Mouse (Mus musculus): ENCODE measurements around the gene Zfp385c. TPM values are rescaled to one million over a fixed set of nuclear protein-coding genes. Genes with fewer than 3 reads are reported as not detected.

The Zfp385c gene
- polyA plus RNA-seq, 1 experiment from 2014 or later = 0.08 TPM

DNA sequence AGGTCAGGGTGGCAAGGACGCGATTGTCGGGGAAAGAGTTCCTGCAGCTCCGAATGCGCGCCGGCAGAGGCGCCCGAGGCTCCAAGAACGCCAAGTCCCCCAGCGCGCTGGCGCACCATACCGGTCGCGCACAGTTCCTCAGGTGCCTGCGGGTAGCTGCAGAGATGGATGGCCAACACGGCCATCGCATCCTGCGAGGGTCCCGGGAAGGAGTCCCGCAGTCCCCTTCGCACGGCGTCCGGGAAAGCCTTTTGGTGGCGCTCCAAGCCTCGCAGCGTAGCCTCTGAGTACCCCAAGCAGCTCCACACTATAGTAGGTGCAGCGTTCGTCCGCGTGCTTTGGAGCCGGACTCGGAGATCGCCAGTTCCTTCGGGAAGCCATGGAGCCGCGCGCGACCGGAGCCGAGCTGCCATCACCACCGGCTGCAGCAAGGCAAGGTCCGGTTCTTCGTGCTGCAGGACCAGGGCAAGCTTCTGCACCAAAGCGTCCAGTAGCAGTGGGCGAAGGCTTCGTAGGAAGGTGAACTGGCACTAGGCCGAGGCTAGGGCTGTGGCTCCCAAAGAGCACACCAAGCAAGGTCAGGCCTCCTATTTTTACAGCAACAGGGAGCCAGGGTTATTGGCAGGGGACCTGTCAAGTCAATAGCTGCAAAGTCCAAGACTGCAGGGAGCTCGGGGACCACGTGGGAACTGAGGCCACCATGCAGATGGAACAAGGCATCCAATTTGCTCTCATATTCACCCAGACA lies 51.9 kb downstream of the Zfp385c start:
- Histone ChIP-seq H3K4me3 (ENCODE audit: low read depth, low read length) (peak overlapping the region; percentile 31), H3K4me2 (replicated peaks; ENCODE audit: low read depth, low read length) (peak overlapping the region; percentile 76), H3K36me3 (ENCODE audit: control insufficient read depth, insufficient read depth, low read length) (no peaks in the 10 kb centered on the region), H3K9me3 (ENCODE audit: control insufficient read depth, low read length) (no peaks in the 10 kb centered on the region), H3K4me1 (replicated peaks; ENCODE audit: control insufficient read depth, insufficient read depth, low read length) (peaks cover 4% of the 10 kb centered on the region; the same call in 1 of the 2 replicates), H3K27ac (ENCODE audit: low read depth, low read length) (no peak overlapping the region), H3K27me3 (ENCODE audit: control insufficient read depth, insufficient read depth, low read length) (peaks cover 14% of the 10 kb centered on the region), H3K9ac (ENCODE audit: low read depth, low read length) (peak overlapping the region; percentile 40; the same call in 1 of the 2 replicates)
- peak; percentile 71 for DNase-seq (ENCODE audit: low spot score)
- 8% methylated on average over 52 of the region's 52 CpGs for WGBS
- ATAC-seq (ENCODE audit: low FRiP score) = 0 out of 2 replicates have a peak, but pooled peaks have one; percentile 17

DNA sequence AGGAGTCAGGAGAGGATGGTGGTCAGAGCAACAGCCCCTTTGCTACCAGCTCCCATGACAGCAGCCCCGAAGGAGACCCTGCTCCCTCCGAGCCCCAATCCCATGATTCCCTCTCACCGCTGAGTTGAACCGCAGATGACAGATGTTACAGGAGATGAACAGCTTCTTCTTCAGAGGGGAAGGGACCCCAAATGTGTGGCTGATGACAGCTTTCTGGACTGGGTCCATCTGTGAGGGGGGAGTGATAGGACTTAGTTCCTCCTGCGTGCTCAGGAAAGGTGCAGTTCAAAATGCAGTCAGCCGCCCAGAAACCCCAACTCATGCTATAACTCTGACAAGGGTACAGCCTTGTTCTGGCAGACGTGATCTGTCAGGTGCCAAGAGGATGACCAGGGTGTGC lies 57.7 kb downstream of the Zfp385c start:
- no peak overlapping the region for H3K27ac ChIP-seq (ENCODE audit: low read depth, low read length)
- no peaks in the 10 kb centered on the region; the same call in 1 of the 2 replicates for H3K27me3 ChIP-seq (ENCODE audit: control insufficient read depth, insufficient read depth, low read length)
- no peak overlapping the region for H3K4me2 ChIP-seq (replicated peaks; ENCODE audit: low read depth, low read length)
- ATAC-seq (ENCODE audit: low FRiP score) (no peak), DNase-seq (ENCODE audit: low spot score) (no peak)
- no peaks in the 10 kb centered on the region for H3K36me3 ChIP-seq (ENCODE audit: control insufficient read depth, insufficient read depth, low read length)
- no peaks in the 10 kb centered on the region for H3K9me3 ChIP-seq (ENCODE audit: control insufficient read depth, low read length)
- WGBS = 69% methylated on average over 7 of the region's 7 CpGs
- no peak overlapping the region for H3K4me3 ChIP-seq (ENCODE audit: low read depth, low read length)
- no peaks in the 10 kb centered on the region for H3K4me1 ChIP-seq (replicated peaks; ENCODE audit: control insufficient read depth, insufficient read depth, low read length)
- no peak overlapping the region for H3K9ac ChIP-seq (ENCODE audit: low read depth, low read length)

DNA sequence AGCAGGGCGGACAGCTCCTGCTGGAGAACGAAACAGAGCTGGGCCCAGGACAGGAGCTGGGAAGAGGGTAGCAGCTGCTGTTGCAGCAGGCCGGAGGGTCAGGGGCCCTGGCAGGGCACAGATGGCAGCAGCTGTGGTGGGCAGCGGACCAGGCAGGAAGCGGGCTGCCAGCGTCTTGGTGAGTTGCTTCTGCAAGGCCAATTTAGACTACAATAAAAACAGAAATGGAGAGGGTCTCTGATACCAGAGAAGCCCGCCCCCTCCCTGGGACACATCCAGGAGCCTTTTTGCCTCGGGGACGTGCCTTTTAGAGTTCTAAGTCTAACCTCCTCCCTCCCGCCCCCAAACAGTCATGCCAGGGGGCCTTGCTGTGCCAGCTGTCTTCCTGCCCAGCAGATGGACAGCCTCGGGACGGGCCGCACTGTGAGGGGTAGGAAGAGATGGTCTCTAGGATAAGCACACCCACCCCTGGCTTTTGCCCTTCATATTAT lies 63.3 kb downstream of the Zfp385c start:
- ATAC-seq (ENCODE audit: low FRiP score) (no peak), DNase-seq (ENCODE audit: low spot score) (no peak)
- Histone ChIP-seq H3K27me3 (ENCODE audit: control insufficient read depth, insufficient read depth, low read length) (no peaks in the 10 kb centered on the region; the same call in 1 of the 2 replicates), H3K27ac (ENCODE audit: low read depth, low read length) (0 out of 2 replicates have a peak overlapping the region, but pooled peaks have one; percentile 4), H3K4me3 (ENCODE audit: low read depth, low read length) (no peak overlapping the region), H3K36me3 (ENCODE audit: control insufficient read depth, insufficient read depth, low read length) (0 out of 2 replicates have a peak, but pooled peaks cover 3% of the 10 kb centered on the region), H3K9me3 (ENCODE audit: control insufficient read depth, low read length) (no peaks in the 10 kb centered on the region), H3K4me1 (replicated peaks; ENCODE audit: control insufficient read depth, insufficient read depth, low read length) (0 out of 2 replicates have a peak, but pooled peaks cover 2% of the 10 kb centered on the region), H3K9ac (ENCODE audit: low read depth, low read length) (no peak overlapping the region), H3K4me2 (replicated peaks; ENCODE audit: low read depth, low read length) (no peak overlapping the region)
- 52% methylated on average over 13 of the region's 13 CpGs for whole genome bisulfite sequencing

DNA sequence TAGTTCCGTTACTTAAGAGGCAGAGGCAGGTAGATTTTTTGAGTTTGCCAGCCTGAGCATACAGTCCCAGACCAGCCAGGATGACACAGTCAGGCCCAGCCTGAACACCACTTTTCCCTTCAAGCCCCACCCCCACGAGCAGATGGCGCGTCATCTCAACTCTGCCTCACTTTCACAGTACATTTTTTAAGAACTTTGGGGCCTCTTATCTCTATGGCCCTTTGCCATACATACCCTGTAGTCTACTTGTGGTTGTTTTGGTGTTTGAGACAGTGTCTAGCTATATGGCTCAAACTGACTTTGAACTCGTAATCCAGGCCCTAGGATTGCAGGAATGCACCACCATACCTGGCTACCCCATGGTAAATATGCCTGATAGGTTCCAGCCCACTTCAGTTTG lies 64.2 kb downstream of the Zfp385c start:
- Histone ChIP-seq H3K9me3 (ENCODE audit: control insufficient read depth, low read length) (no peaks in the 10 kb centered on the region), H3K4me1 (replicated peaks; ENCODE audit: control insufficient read depth, insufficient read depth, low read length) (0 out of 2 replicates have a peak, but pooled peaks cover 2% of the 10 kb centered on the region), H3K27ac (ENCODE audit: low read depth, low read length) (no peak overlapping the region), H3K4me3 (ENCODE audit: low read depth, low read length) (no peak overlapping the region), H3K9ac (ENCODE audit: low read depth, low read length) (no peak overlapping the region), H3K27me3 (ENCODE audit: control insufficient read depth, insufficient read depth, low read length) (no peaks in the 10 kb centered on the region), H3K4me2 (replicated peaks; ENCODE audit: low read depth, low read length) (no peak overlapping the region), H3K36me3 (ENCODE audit: control insufficient read depth, insufficient read depth, low read length) (0 out of 2 replicates have a peak, but pooled peaks cover 3% of the 10 kb centered on the region)
- no peak for ATAC-seq (ENCODE audit: low FRiP score)
- no peak for DNase-seq (ENCODE audit: low spot score)
- 93% methylated on average over 5 of the region's 5 CpGs for WGBS

DNA sequence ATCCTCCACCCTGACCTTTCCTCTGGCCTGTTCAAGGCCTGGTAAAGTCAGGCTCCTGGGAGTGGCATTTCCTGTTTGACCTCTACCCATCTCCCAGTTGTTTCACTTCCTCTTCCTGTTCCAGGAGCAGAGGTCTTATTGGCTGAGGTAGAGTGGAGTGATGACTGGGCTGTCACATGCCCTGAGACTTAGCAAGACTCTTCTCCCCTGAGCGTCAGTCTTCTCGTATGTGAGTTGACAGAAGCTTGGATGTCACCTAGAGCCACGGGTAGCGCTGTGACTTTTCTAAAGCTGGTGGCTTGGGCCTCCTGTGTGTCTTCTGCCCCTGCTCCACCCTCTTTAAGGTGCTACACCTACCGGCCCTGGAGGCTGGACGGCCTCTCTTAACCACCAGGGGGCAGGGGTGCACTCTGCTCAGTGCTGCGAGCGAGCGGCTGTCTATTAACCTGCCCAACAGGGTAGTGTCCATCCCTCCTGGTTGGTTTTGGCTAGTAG lies 65.5 kb downstream of the Zfp385c start:
- Histone ChIP-seq H3K9me3 (ENCODE audit: control insufficient read depth, low read length) (no peaks in the 10 kb centered on the region), H3K4me1 (replicated peaks; ENCODE audit: control insufficient read depth, insufficient read depth, low read length) (0 out of 2 replicates have a peak, but pooled peaks cover 2% of the 10 kb centered on the region), H3K9ac (ENCODE audit: low read depth, low read length) (no peak overlapping the region), H3K36me3 (ENCODE audit: control insufficient read depth, insufficient read depth, low read length) (0 out of 2 replicates have a peak, but pooled peaks cover 3% of the 10 kb centered on the region), H3K27me3 (ENCODE audit: control insufficient read depth, insufficient read depth, low read length) (no peaks in the 10 kb centered on the region), H3K27ac (ENCODE audit: low read depth, low read length) (no peak overlapping the region), H3K4me2 (replicated peaks; ENCODE audit: low read depth, low read length) (no peak overlapping the region), H3K4me3 (ENCODE audit: low read depth, low read length) (no peak overlapping the region)
- DNase-seq (ENCODE audit: low spot score) (peak; percentile 78), ATAC-seq (ENCODE audit: low FRiP score) (no peak)
- 30% methylated on average over 9 of the region's 9 CpGs for WGBS

DNA sequence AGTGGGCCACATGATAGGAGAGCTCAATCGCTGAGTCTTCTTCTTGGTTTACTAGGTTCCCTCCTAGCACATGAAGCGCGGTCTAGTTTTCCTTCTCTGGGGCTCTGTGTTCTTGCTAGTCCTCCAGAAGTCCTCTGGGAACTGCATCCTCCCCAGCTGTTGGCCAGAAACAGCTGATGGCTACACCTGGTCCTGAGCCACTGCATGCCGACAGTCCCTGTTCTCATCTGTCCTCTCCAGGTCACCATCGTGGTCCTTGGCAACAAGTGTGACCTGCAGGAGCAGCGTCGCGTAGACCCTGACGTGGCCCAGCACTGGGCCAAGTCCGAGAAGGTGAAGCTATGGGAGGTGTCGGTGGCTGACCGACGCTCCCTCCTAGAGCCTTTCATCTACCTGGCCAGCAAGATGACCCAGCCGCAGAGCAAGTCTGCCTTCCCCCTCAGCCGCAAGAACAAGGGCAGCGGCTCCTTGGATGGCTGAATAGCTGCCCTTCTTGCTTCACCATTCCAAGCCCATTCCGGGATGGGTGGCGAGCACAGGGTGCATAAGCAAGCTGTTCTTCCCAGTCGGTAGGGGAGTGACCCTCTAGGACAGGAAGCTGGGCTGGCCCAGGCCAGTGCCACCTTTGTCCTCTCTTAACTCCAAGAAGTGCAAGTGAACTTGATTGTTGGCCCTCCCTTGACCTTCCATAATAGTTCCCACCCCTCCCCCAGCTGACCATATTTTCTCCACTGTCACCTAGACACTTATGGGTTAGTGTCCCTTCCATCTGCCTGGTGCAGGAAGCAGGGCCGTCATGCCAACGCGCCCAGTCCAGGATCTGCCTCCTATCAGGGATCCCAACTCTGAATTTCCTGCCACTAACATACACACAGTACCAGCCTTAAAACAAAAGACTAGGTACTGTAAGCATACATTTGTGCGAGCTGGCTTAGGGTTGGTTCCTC lies 66.2 kb downstream of the Zfp385c start:
- Histone ChIP-seq H3K4me3 (ENCODE audit: low read depth, low read length) (no peak overlapping the region), H3K27ac (ENCODE audit: low read depth, low read length) (no peak overlapping the region), H3K36me3 (ENCODE audit: control insufficient read depth, insufficient read depth, low read length) (0 out of 2 replicates have a peak, but pooled peaks cover 3% of the 10 kb centered on the region), H3K9me3 (ENCODE audit: control insufficient read depth, low read length) (no peaks in the 10 kb centered on the region), H3K9ac (ENCODE audit: low read depth, low read length) (no peak overlapping the region), H3K4me1 (replicated peaks; ENCODE audit: control insufficient read depth, insufficient read depth, low read length) (0 out of 2 replicates have a peak, but pooled peaks cover 2% of the 10 kb centered on the region), H3K4me2 (replicated peaks; ENCODE audit: low read depth, low read length) (no peak overlapping the region), H3K27me3 (ENCODE audit: control insufficient read depth, insufficient read depth, low read length) (no peaks in the 10 kb centered on the region)
- 95% methylated on average over 23 of the region's 23 CpGs for WGBS
- DNase-seq (ENCODE audit: low spot score) (no peak), ATAC-seq (ENCODE audit: low FRiP score) (no peak)

DNA sequence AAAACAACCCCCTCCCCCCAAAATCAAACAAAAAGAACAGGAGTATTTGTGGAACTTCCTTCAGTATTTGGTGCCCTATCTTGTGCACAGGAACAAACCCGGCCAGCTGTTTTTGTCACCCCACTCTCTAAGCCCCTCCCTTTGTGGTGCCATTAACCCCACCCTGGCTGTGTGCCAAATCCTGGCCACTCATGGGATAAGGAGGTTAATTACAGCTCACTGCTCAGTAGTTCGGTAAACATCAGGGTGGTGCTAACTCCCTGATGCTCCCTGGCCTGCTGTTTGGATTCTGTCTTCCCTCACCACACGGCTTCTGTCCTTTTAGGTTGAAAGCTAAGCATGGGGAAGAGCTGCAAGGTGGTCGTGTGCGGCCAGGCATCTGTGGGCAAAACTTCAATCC lies 68.4 kb downstream of the Zfp385c start:
- DNase-seq (ENCODE audit: low spot score) (no peak), ATAC-seq (ENCODE audit: low FRiP score) (no peak)
- Histone ChIP-seq H3K4me2 (replicated peaks; ENCODE audit: low read depth, low read length) (peak overlapping the region; percentile 64; the same call in 1 of the 2 replicates), H3K4me1 (replicated peaks; ENCODE audit: control insufficient read depth, insufficient read depth, low read length) (no peaks in the 10 kb centered on the region), H3K4me3 (ENCODE audit: low read depth, low read length) (no peak overlapping the region; the same call in 1 of the 2 replicates), H3K27ac (ENCODE audit: low read depth, low read length) (no peak overlapping the region), H3K9me3 (ENCODE audit: control insufficient read depth, low read length) (no peaks in the 10 kb centered on the region), H3K27me3 (ENCODE audit: control insufficient read depth, insufficient read depth, low read length) (no peaks in the 10 kb centered on the region), H3K9ac (ENCODE audit: low read depth, low read length) (no peak overlapping the region), H3K36me3 (ENCODE audit: control insufficient read depth, insufficient read depth, low read length) (0 out of 2 replicates have a peak, but pooled peaks cover 3% of the 10 kb centered on the region)
- WGBS = 78% methylated on average over 5 of the region's 5 CpGs

DNA sequence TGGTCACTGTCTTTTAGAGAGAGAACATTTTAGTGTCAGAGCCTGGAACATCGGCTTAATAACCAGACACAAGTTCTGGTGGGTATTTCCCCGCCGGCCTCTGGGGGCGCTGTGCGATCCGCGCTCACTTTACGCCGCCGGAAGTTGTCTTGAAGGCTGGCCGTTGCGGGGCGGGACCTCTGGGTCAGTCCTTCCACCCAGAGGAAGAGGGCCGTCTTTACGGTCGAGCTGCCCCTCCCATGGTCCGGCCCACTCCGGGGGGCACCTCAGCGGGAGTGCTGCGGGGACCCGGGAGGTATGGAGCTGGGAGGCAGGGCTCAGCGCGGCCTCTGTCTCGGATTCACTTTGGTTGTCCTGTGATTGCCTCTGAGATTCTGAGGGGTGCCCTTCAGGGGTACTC lies 69.5 kb downstream of the Zfp385c start:
- H3K27ac ChIP-seq (ENCODE audit: low read depth, low read length) = peak overlapping the region; percentile 67
- ATAC-seq (ENCODE audit: low FRiP score) = peak; percentile 61
- no peaks in the 10 kb centered on the region for H3K27me3 ChIP-seq (ENCODE audit: control insufficient read depth, insufficient read depth, low read length)

More for the DNA sequence above, 69.5 kb downstream of the Zfp385c start:
- Histone ChIP-seq H3K9me3 (ENCODE audit: control insufficient read depth, low read length) (no peaks in the 10 kb centered on the region), H3K4me1 (replicated peaks; ENCODE audit: control insufficient read depth, insufficient read depth, low read length) (0 out of 2 replicates have a peak, but pooled peaks cover 2% of the 10 kb centered on the region), H3K36me3 (ENCODE audit: control insufficient read depth, insufficient read depth, low read length) (0 out of 2 replicates have a peak, but pooled peaks cover 3% of the 10 kb centered on the region), H3K4me3 (ENCODE audit: low read depth, low read length) (peak overlapping the region; percentile 81), H3K4me2 (replicated peaks; ENCODE audit: low read depth, low read length) (peak overlapping the region; percentile 64), H3K9ac (ENCODE audit: low read depth, low read length) (peak overlapping the region; percentile 86)
- peak; percentile 97 for DNase-seq (ENCODE audit: low spot score)
- under 1% methylated on average over 24 of the region's 24 CpGs for WGBS
